Mouse (Mus musculus): ENCODE measurements around the gene 2410137M14Rik. TPM values are rescaled to one million over a fixed set of nuclear protein-coding genes. Genes with fewer than 3 reads are reported as not detected.
"Not testable (repeated sequence)": the region's sequence is repeated elsewhere in the genome, so short reads cannot be mapped to it uniquely, and the experiment has no call there.

Gene 2410137M14Rik
- polyA plus RNA-seq, 3 experiments from 2014 or later, result not detected

DNA sequence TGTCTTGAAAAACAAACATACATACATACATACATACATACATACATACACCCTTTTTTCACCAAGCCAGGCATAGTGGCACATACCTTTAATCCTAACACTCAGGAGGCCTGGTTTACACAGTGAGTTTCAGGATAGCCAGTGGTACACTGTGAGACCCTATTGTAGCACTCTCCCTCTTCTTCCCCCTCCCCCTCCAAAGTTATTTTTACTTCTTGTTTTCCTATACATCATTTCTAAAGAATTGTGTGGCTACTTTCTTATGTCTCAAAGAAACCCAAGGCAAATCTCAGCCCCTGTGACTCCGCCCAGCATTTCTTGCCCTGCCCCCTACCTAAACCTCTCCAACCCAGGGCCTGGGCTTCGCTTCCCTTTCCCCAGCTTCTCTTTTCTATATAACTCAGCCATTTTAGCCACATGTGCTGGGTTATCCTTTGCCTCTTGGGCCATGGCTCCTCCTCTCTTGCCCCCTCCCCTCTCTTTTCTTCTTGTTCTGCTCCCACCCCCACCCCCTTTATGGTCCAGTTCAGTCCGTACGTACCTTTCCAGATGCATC is 12.8 kb upstream of the 2410137M14Rik start:
- no peak for ATAC-seq

DNA sequence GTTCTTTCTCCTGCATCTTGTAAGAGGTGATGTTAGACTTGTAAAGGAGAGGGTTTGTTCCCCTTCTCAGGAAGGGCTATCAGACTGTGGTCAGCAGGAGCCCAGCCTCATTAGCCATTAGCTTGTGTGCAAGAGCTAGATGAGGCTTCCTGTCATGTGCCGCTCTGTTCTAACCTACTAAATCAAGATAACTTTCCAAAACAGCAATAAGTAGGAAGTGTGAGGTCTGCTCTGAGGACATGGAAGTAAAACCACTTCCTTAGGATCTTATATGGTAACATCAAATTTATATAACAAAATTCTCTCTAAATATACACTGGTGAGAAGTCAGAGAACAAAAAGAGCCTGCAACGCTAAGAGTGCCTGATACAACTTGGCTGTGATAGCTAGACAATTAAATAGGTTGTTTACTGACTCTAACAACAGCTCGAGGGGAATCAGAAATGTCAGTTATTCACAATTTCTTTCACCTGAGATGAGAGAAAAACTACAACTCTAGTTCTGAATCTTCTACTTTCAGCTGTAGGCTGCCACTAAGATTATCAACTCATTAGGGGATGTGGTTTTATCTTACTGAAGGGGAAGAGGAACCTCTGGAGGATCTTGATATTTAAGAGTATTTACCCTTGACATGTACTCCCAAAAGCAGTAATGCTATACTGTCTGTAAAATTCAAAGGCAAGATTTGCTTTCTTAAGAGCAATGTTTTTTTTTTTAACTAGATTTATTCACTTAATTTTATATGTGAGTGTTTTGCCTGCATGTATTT is 11.5 kb upstream of the 2410137M14Rik start:
- ATAC-seq, result peak; percentile 82

DNA sequence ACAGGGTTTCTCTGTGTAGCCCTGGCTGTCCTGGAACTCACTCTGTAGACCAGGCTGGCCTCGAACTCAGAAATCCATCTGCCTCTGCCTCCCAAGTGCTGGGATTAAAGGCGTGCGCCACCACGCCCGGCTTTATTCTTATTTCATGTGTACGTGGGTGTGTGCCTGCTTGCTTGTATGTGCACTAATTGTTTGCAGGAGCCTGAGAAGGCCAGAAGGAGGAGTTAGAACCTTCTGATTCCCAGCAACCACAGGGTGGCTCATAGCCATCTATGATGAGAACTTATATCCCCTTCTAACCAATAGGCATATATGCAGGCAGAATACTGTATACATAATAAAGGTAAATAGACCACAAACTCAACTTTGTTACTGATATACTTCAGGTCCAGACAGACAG is 9.6 kb upstream of the 2410137M14Rik start:
- ATAC-seq, result not testable (repeated sequence)

DNA sequence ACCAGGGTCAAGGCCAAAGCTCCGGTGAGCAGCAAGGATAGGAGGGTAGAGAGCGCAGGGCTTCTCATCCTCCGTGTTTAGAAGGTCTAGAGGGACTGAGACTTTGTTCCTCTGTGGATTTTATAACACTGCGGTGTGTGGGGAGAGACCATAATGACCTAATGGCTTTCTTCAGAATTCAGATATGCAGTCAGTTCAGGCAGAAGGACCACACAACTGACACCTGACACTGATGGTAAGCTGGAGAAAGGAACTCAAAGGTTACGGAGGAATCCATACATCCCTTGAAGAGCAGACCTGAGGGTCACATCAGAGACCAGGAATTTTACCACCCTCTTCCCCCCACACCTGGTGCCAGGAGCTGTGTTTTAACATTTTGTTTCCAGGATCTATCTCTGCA is 8.4 kb upstream of the 2410137M14Rik start, which contains the start of gene H2-M5:
Gene H2-M5, minus strand, starts transcription at position 101 of the 400 bp plus-strand sequence.
- ATAC-seq, result no peak

DNA sequence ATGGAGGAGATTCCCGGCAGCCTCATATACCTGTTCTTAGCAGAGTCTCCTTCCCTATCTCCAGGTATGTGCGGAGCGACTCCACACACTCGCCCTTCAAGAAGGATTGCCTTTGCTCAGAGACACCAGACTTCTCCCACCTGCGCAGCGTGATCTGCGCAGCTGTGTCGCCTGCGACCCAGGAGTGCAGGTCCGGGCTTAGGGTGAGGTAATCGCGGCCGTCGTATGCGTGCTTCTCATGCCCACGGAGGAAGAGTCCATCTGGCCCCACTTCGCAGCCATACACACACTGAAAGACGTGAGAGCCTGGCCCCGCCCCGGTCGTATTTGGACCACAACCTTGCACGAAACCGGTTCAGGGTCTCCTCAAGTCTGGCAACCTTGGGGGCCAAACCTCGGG is 7.4 kb upstream of the 2410137M14Rik start:
- ATAC-seq, result no peak

DNA sequence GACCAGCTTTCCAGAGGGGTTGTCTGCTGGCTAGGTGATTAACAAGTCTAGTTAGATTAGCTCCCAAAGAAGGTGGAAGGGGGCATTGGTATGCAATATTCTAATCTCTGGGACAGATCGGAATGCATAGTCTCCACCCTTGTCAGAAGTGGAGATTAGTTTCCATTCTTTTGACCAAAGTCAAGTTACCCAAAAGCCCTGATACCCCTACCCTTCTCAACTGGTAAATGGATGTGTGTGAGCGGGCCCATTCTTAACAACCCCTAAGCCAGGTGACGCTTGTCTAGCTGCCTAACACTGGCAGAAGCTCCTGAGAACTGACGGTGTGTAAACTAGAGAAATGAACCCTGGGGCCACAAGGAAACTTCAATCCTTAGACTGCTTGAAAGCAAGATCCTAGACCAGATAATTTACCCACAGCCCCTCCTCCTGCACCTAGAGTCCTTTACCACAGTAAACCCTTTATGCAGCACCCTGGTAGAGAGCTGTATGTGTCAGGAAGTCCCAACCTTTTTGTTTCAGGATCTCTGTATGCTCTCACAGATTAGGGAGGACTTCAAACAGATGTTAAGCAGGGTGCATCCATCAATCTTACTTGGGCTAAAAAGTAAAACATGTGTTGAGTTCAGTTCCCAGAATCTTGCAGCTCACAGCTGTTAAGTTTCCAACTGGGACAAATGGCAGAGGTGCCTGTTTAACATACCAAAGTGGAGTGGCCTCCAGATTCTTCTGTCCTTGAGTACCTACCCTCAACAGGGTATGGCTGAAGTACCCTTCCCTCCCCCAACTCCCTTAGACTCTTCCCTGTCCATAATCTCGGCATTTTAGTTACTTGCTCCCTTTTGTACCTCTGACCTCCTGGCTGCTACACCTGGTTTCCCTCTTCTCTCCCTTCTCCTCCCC is 1.5 kb upstream of the 2410137M14Rik start:
- ATAC-seq, result peak; percentile 50

DNA sequence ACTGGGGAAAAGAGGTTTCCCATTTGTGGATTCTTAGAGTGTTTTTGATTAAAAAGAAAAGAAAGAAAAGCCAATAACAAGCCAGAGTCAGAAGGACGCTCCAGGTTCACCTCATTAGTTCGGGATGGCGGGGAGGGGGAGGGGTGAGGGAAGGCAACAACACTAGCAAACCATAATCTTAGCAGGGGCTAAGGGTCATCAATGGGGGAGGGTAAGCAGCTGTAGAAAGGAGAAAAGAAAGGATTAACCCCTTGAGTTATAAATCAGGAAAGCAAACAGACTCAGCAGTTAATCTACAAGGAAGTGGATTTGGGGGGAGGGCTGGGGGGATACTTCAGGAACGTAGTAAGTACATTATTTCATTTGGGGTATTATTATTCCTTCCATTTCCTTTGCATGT is 808 bp upstream of the 2410137M14Rik start:
- no peak for ATAC-seq

DNA sequence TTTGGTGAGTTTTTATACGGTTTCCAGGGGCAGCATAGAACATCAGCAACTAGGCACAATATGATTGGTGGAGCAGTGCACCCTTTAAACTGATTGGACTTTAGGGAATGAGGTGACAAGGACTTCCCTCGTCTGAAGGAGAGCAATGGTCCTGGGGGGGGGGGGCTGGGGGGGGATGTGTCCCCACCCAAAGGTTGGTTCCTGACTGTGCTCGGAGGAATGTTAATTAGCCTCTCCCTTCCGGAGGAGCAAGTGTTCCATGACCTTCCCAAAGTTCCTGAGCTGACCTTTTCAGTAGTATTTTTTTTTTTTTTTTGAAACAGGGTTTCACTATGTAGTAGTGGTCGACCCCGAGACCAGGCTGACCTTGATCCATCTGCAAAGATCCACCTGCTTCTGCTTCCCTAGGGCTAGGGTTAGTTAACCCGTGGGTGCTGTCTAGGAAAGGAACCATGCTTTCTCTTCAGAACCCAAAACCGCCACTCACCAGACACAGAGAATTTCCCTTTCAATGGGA is 7.7 kb downstream of the 2410137M14Rik start:
- ATAC-seq, result no peak

DNA sequence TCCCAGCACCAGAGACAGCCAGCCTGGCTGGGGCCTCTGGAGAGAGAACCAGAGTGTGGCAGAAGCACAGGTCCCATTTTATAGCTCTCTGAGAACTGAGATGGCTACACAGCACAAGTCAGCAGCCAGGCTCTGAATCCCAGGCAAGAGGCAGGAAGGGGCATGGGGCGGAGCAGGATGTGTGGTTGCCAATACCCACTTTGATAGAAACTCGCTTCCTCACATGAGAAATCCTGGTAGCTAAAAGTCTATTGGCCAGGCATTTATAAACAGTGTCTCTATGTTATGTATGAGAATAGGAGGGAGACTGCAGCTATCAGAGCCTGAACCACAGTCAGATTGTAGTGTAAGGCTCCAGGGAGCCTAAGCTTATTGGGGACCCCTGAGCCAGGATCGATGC is 8.2 kb downstream of the 2410137M14Rik start:
- peak; percentile 76 for ATAC-seq

DNA sequence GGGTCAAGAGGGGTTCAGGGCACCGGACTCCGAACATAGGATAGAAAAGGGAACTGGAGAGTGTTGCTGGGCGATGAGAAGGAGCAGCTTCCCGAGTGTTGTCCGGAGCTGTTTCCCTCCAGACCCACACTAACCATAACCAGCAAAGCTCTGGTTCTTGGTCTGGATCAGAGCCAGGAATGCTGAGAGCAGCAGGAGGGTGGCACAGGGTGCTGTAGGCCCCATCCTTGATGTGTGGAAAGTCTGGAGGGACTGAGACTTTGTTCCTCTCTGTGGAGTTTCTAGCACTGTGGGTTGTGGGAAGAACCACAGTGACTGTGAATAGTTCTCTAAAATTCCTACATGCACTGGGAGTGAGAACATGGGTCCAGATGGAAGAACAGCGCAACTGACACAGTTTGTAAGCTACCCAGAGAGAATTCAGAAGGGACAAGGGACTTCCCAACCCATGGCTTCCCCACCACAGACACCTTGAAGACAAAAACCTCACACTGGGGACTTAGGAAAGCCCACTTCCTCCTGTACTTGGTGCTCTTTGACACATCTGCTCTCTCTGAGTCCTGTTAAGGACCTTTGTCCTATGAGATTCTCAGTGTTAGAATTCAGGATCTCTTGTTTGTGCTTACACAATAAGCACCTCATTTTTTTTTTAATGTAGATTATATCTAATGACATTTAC is 9.7 kb downstream of the 2410137M14Rik start:
- ATAC-seq, result peak; percentile 36

DNA sequence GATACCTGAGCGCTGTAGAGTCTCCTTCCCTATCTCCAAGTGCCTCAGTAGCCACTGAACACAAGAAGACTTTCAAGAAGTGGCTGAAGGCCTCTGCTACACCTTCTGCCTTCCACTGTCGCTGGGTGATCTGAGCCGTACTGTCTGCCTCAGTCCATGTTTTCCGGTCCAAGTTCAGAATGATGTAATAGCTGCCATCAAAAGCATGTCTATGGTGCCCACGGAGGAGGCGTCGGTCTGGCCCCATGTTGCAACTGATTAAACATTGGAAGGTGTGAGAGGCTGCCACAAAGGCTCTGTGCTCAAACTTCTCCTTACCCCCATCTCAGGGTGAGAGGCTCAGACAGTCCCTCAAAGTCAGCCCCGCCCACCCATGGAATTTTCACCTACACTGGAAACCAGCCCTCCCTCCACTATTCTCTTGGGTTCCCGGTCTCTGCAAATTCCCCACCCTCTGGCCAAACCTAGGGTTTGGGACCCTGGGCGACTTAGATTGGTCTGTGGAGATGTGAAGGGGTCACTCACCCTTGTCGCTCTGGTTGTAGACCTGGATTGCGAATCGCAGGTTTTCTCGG is 10.6 kb downstream of the 2410137M14Rik start:
- no peak for ATAC-seq

DNA sequence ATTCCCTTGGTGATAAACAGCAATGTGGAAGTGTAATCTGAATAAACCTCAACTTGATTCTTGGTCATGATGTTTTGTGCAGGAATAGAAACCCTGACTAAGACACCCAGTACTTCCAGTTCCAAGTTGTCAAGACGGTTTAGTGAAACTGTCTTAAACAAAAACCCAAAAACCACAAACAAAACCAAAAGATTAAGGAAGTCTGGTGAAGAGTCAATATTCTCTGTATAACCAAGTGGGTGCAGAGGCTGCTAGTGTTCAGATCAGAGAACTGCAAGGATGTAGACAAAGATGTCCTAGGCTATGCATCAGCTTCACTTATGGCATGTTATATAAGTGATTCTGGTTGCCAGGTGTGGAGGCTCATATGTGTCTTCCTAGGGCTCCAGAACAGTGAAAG is 14.2 kb downstream of the 2410137M14Rik start:
- no peak for ATAC-seq

DNA sequence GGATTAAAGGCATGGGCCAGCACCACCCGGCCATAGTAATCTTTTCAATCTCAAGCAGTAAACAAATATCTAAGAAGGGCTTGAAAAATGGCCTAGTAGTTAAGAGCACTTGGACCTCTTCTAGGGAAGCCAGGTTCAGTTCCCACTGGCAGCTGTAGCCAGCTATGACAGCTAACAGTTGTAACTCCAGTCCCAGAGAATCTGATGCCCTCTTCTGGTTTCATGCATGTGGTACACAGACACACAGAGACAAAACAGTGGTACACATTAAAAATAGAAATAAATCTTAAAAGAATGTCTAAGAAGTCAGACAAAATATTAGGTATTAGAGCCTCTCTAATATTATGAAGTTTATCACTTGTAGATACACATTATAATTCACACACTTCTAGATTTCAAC is 19.9 kb downstream of the 2410137M14Rik start:
- ATAC-seq, result no peak

DNA sequence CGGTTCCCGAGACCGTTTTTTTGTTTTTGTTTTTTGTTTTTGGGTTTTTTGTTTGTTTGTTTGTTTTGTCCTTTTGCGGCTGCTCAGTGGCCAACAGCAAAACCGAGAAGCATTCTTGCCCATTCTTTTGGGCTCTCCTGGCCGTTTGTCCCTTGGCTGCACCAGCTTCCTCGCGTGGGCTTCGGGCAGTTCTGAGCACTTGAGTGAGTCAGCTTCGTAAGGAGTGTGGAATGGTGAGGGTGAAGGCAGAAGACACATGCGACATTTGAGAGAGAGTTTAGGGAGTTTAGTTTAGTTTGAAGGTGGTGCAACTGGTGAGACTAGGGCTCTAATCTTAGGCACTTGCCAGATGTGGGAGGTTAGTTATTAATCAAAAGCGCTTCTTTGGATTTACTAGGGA is 22.2 kb downstream of the 2410137M14Rik start:
- no peak for ATAC-seq

DNA sequence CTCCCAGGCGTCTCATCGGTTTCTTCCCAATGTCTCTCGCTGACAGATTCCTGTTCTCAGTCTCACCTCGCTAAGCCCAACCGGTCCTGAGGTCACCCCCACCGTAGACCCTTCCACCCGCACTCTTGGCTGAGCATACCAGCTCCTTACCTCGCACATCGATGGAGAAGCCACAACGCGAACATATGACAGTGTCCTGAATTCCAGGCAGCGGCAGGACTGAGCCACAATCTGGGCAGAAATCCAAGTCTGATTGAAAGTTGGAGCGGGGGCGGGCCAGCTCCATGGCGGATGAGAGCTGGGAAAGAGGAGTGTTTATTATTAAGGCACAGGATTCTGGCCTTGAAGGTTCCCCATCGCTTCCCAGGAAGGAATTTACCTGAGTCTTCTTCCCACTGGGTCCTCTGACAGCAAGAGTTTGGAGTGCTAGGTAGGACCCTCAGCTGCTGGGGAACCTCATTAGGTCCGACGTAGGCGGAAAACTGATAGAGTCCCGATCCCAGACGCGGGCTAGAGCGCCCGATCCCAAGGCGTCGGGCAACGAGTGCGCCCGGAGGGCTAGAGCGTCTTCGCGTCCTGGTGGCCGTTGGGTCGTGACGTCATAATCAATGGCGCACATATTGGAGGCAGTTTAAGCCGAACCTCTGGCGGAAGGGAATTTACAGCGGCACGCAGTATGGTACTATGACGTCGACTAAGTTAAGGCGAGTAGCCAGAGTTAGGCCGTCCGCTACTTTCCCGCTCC is 22.9 kb downstream of the 2410137M14Rik start, which contains the start of the genes Znrd1 and Znrd1as:
Gene Znrd1, minus strand, starts transcription at position 561 of the 745 bp plus-strand sequence.
Gene Znrd1as, plus strand, starts transcription at position 594 of the 745 bp plus-strand sequence.
- peak; percentile 98 for ATAC-seq

DNA sequence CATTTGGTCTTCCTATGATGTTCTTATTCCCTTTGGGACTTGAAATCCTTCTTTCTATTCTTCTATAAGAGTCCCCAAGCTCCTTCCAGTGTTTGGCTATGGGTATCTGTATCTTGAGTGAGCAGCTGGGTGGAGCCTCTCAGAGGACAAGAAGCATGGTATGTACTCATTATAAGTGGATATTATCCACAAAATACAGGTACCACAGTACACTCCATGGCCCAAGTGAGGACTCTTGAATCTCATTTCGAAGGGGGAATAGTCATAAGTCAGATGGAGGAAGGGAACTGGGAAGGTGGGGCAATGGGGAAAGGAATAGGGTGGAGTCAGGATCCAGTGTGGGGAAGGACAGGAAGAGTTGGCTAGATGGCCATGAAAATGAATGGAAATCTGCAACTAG is 28.0 kb downstream of the 2410137M14Rik start:
- ATAC-seq, result no peak

DNA sequence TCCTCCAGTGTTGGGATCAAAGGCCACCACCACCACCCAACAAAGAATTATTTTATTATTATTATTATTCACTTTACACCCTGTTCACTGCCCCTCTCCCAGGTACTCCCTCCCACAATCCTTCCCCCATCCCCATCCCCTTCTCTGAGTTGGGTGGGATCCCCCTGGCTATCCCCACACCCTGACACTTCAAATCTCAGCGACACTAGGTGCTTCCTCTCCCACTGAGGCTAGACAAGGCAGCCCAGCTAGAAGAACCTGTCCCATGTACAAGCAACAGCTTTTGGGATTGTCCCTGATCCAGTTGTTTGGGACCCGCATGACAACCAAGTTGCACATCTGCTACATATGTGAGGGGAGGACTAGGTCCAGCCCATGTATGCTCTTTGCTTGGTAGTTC is 28.4 kb downstream of the 2410137M14Rik start:
- no peak for ATAC-seq

DNA sequence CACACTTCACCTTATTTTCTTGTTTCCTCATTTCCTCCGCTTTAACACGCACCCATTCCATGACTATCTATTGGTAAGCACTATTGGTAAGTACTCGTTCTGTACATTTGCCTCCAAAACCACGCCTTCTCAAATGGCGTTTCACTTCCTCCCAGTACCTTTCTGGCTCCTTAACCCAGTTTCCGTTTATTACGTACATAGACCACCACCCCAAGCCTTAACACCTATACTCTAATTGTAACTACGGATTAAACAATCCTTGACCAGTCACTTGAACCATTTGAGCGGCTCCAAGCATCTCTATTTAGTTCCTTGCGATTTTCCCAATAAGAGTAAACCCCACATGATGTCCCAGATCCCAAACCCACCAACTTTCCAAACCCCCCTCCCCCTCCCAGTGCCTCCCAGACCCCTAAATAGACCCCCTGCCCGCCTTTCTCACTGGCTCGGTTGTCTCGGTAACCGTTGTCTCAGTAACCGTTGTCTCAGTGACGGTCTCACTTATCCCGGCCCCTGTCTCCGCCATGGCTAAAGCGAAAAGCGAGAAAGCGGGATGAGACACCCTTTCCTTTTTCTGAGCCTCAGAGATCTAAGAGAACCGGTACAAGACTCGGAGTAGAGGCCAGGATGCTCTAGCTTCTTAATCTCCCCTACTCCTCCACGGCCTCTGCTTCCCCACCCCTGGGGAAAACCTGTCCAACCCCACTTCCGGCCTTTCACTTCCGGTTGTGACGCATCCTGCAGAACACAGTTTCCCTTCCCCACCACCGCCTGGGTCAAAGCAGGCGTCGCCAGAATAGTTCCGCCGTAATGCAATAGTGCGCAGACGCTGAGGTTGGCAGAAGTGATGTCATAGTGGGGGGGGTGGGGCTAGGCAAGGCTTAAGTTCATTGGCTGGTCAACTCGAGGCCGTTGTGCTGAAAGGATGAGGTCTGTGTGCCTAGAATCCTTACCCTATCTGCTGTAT is 29.8 kb downstream of the 2410137M14Rik start, which contains the start of gene Ppp1r11:
Gene Ppp1r11, minus strand, starts transcription at position 761 of the 967 bp plus-strand sequence.
- peak; percentile 96 for ATAC-seq

DNA sequence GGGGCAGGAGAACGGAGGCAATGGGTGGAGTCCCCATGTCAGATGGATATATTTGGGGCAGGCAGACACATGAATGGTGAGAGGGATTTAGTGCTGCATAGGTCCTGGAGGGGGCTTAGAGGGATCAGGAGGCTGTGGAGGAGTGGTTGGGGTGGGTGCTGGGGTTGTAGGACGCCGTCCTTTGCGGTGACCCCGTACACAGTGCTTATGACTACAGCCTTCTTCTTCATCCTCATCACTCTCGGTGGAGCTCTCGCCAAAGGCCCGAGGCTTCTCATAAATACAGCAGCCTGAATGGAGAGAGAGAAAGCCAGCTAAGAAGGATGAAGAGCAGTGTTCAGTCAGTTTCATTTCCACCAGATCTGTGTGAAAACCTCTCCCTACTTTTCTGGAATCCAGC is 31.8 kb downstream of the 2410137M14Rik start:
- no peak for ATAC-seq

DNA sequence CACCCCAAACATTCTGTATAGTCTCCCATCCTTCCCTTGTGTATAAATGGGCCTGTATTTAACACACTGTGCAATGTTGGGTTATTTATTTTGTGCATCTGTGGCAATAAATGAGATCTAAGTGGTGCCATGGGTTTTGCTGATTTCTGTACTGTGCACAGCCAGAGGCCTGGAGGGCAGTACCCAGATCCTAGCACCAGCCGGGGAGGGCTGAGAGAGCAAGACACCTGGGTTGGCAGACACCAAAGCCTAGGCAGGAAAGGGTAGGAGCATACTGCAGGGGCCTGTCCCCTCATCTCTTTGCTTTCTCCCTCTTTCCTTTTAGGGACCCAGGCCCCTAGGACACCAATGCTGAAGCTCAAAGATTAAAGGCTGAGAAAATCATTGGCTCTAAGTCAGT is 32.8 kb downstream of the 2410137M14Rik start:
- no peak for ATAC-seq

All from inflammation-experienced regulatory T-cells, adult 6 months (primary cell).